Mouse (Mus musculus) E14TG2a.4 (cell line): ENCODE measurements at regions not wholly inside any gene's neighbourhood (a gene's known extent, or its start where the extent isn't known, plus 50 kb on each side); places are given as distances from the start of the nearest gene placed in this dataset.
"Not testable (repeated sequence)": the region's sequence is repeated elsewhere in the genome, so short reads cannot be mapped to it uniquely, and the experiment has no call there.

ENCODE experiments used
- CTCF ChIP-seq: conservative IDR thresholded peaks from 2 replicates; pipeline ENCODE4 v1.5.1; 2014; ENCODE audit warnings: low read length
- NANOG ChIP-seq: IDR thresholded peaks from 2 replicates; pipeline ENCODE4 v1.6.1; 2014; ENCODE audit warnings: borderline replicate concordance, low read length, mixed read lengths
- POU5F1 ChIP-seq: IDR thresholded peaks from 2 replicates; pipeline ENCODE4 v1.6.1; 2014; ENCODE audit warnings: low read length, borderline replicate concordance

- TF ChIP-seq CTCF, POU5F1, NANOG: not testable (repeated sequence)
These were observed 675.7 kb upstream of the Zfp386 start for GRCm38 (mm10) chr12:115371784-115372183.
